Mouse (Mus musculus): ENCODE data around the gene Hyal1.

The Hyal1 gene

GRCm38 (mm10) chr9:107594281-107595062, 17.7 kb downstream of the Hyal1 start:
- peak; percentile 93 for DNase-seq (ENCODE audit: low read depth, low spot score)

DNA sequence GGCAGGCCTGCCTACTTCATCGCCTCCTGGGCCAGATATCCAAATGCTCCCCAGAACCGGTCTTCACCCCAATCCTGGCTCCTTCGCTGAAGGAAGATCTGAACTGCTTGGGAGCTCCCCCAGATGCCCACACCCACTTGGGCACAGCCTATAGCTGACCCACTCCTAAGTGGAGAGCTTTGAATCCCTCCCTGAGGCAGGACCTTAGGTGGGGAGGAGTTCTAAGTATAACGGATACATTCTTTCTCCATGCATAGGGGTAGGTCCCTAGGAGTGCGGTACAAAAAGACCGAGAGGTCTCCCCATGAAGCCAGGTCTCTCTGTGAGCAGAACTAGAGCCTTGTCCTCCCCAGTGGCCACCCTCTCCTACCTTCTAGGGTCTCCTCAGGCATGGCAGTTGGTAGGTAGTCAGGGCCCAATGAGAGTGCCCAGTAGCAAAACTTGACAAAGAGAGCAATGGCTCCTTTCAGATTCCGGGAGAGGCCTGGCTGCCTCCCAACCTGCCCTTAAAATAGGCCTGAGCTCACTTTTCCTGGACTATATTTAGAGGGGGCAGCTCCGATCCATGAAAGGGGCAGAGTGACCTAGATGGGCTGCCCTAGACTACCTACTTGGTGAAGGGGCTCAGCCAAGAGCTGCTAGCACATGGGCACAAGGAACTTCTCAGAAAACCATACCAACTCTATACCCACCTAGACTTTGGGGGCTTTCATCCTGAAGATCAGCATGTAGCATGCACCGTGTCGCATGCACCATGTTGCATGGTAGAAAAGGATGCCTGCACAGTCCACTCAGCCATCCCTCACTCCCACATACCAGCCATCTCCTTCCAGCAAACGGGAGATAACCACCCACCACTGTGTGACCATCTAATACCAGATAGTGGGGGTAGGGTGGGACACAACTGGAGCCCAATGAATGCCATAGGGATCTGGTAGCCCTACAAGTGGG, 20.2 kb downstream of the Hyal1 start:
- DNase-seq (ENCODE audit: low read depth, low spot score): no peak

- DNase-seq (ENCODE audit: low read depth, low spot score): no peak
These were observed 21.7 kb downstream of the Hyal1 start for GRCm38 (mm10) chr9:107598385-107598784.

GRCm38 (mm10) chr9:107599433-107599832, 22.7 kb downstream of the Hyal1 start:
- peak; percentile 43 for DNase-seq (ENCODE audit: low read depth, low spot score)

- peak; percentile 90 for DNase-seq (ENCODE audit: low read depth, low spot score)
These were observed 23.1 kb downstream of the Hyal1 start for GRCm38 (mm10) chr9:107599842-107600241.

DNA sequence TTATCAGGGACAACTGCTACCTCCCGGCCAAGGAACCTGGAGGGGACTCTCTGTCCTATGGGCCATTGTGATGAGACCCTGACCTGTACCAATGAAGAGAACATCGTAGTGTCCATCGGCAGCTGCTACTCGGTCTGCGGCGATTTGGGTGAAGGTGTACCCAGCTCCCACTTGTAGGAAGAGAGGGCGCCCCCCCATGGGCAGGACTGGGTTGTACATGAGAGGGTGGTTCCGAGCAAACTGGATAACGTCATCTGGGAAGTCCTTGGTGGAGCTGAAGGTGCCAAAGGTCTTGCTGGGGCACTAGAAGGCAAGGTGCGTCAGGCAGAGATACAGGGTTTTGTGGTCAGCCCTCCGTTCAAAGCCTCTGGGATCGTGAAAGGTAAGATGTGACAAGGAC, 24.0 kb downstream of the Hyal1 start:
- peak; percentile 75 for DNase-seq (ENCODE audit: low read depth, low spot score)

DNA sequence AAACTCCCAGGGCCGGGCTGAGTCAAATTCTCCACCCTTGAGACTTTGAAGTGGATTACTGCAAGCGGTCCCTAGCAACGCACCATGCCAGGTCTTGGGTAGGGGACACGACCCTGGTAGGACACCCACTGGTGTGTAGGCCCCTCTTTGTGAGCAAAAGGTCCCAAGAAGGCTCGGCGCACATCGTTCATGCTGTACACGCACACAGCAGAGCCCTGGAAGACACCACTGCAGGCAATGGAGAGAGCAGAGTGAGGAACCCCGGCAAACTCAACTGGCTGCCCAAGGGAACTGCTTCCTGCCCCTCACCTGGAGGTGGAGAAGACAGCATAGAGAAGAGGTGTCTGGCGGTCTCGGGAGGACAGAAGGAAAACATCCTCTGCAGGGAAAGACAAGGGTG, 24.5 kb downstream of the Hyal1 start:
- DNase-seq (ENCODE audit: low read depth, low spot score): no peak

GRCm38 (mm10) chr9:107602068-107602648, 25.4 kb downstream of the Hyal1 start:
- DNase-seq (ENCODE audit: low read depth, low spot score): peak; percentile 91

GRCm38 (mm10) chr9:107603251-107603650, 26.5 kb downstream of the Hyal1 start:
- no peak for DNase-seq (ENCODE audit: low read depth, low spot score)

DNA sequence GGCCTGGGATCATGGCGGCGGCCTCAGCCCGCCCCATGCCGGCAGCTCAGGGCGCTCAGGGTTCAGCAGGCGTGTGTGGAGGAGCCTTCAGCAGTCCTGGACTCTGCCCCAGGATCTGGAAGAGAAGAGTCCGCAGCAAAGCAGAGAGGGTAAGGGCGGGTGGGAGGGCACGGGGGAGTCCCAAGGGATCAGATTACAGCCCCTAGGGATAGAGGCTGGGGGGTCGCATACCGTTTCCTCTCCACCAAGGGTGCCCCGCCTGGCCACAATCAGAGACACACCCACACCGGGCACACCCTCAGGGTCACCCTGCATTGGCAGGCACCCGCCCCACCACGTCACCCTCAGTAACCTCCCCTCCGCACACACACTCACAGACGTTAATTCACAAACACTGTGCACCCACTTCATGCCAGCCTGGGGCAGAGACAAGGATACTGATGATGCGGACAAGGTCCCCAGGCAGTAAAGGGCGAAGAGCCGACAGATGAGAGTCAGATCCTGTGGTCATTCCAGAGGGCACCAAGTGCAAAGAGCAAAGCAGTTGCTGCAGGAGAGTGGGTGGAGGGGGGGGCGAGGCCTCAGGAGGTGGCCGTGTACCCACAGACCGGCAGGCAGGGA, 28.4 kb downstream of the Hyal1 start:
- DNase-seq (ENCODE audit: low read depth, low spot score): no peak

GRCm38 (mm10) chr9:107606591-107606990, 29.9 kb downstream of the Hyal1 start:
- DNase-seq (ENCODE audit: low read depth, low spot score): no peak

- DNase-seq (ENCODE audit: low read depth, low spot score): no peak
These were observed 30.3 kb downstream of the Hyal1 start for GRCm38 (mm10) chr9:107607036-107607435.

DNA sequence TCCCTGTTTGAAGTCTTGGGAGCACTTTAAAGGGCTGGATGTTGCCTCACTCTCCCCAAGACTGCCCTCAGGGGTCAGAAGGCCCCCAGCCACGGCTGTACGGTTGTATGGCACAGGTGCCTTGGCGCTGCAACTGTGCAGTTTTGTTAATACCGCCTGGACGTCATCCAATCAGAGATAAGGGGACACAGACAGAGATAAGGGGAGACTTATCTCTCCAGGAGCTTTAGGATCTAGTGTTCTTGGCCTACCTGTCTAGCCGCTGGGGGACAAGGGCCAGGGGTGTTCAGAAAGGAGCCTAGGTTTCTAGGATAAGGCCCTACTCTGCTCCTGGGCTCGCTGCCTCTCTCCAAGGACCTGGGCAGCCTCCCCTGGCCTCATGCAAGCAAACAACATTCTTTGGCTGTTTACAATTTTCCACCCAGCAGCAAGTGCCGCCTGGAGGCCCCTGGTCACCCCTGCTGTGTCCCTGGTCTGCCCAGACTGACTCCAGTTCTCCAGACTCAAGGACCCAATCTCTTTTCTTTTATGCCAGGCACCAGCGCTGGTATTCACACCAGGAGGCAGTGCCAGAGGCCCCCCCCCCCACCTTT, 31.0 kb downstream of the Hyal1 start:
- DNase-seq (ENCODE audit: low read depth, low spot score): no peak

DNA sequence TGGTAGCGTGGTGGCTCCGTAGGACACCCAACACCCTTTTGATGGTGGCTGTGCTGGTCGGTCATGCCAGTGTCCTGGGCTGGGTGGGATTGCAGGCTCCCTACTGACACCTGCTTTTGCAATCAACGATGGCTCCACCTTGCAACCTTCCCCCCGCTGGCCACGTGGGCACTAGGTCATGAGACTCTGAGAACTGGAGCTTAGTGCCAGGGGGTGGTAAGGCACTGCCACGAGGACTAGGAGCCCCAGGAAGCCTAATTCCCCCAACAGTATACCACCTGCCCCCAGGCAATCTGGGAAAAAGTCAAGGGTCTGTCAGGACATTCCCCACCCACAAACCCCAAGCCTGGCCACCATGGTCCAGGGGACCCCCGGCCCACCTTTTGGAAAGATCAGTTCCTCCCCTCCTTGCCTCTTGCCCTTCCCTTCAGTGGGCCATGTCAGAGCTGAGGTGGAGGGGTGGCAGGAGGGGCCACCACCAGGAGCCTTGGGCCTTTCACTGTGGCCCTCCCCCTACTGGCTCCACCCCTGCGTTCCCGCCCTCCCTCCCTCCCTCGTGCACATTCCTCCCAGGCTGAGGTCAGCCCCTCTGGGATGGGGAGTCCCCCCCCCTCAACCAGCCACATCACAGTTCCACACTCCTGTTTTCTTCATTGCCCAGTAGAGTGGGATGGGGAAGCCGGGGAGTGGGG, 32.2 kb downstream of the Hyal1 start, which contains the start of gene Sema3b:
Sema3b (minus strand) TSS at position 489 of the 692 bp plus-strand sequence.
- no peak for DNase-seq (ENCODE audit: low read depth, low spot score)

DNA sequence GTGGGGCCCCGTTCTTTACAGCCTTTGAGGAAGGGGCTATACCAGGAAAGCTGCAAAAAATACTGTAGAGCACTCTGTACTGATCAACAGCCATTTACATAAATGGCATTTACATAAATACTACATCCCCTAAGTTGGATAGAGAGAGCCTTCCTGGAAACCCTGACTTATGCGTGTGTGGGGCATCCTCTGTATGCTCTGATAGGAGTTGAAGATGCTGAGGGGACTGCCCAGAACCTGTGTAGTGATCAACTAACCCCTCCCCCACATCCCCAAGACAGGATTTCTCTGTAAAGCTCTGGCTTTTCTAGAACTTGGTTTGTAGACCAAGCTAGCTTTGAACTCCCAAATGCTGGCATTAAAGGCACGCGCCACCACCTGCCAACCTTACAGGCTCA, 32.7 kb downstream of the Hyal1 start:
- no peak for DNase-seq (ENCODE audit: low read depth, low spot score)

DNA sequence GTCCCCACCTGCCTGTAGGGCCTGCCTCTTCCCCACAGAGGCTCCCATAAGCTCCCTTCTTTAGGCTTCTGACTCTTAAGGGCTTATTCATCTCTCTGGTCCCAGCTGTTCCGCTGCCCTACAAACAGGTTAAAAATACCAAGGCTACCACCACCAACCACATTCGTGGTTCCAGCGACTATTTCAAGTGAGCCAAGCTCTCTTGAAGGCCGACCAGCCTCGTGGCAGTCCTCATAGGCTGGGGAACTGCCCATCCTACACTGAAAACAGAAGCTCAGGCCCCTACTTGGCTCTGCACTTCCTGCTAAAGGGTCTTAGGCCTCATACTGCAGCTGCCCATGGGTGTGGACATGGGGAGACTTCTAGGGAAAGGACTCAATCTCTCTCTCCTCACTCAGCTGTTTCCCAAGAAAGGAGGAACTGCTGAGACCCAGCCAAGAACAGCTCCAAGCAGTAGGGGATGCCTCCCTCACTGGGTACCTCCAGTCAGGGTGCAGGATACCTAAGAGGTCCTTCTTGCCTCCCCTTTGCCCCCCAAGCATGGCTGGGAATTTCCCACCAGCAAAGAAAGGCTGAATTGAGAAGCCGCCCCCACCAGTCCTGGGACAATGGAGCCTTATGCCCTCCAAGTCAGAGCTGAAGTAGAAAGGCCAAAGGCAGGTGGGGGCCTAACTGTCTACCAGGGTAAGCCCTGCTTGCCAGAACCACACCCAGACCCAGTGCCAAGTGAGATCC, 34.9 kb downstream of the Hyal1 start:
- DNase-seq (ENCODE audit: low read depth, low spot score): no peak

GRCm38 (mm10) chr9:107612191-107612944, 35.6 kb downstream of the Hyal1 start:
- DNase-seq (ENCODE audit: low read depth, low spot score): peak; percentile 98

DNA sequence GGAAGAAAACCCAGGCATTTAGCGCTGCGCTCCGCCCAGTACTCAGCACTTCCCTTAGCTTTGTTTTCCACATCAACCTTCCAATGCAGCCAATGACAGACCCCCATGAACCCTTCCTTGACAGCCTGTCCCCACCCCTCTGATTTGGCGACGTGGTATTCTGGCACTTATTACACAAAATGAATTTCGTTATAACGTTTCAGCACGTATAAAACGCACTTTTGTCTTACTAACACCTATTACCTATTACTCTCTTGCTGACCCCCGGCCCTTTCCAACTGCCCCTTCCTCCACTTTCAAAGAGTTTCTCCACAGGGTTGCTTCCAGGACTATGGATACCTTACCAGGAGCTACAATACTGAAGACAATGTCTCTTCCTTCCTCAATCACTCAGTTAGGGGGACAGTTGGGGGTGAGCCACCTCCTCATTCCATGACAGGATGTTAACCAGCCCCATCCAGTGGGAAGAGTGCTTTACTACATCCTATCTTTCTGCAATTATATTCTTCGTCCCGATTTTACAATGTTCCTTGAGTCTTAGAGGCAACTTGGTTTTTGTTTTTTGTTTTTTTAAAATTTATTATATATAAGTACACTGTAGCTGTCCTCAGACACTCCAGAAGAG, 36.3 kb downstream of the Hyal1 start:
- DNase-seq (ENCODE audit: low read depth, low spot score): no peak

- no peak for DNase-seq (ENCODE audit: low read depth, low spot score)
These were observed 38.3 kb downstream of the Hyal1 start for GRCm38 (mm10) chr9:107615035-107615434.

Measured in ZHBTc4 (cell line).